Mouse (Mus musculus) stomach, embryonic 15.5 days (tissue): ENCODE data around the gene Gm17467. TPM values are rescaled to one million over a fixed set of nuclear protein-coding genes. Genes with fewer than 3 reads are reported as not detected.
"Not testable (repeated sequence)": the region's sequence is repeated elsewhere in the genome, so short reads cannot be mapped to it uniquely, and the experiment has no call there.

Experiments used
- ATAC-seq: fragments of 200-750 bp; cut with Nextera tagmentation; 2 replicates; pipeline ENCODE4 v1.8.0; 2017; ENCODE audit warnings: low read depth, moderate number of reproducible peaks, moderate TSS enrichment; ENCODE audit not compliant: insufficient read depth, low FRiP score
- H3K27ac ChIP-seq: fragments of 300-500 bp; sonication (generic); 2 replicates; pipeline ENCODE4 v1.5.1; 2015; ENCODE audit warnings: mild to moderate bottlenecking, inconsistent platforms
- H3K27me3 ChIP-seq: fragments of 300-500 bp; sonication (generic); replicated peaks from 2 replicates; pipeline ENCODE4 v1.6.1; 2015; ENCODE audit warnings: inconsistent platforms
- H3K36me3 ChIP-seq: fragments of 300-500 bp; sonication (generic); 2 replicates; pipeline ENCODE4 v1.6.1; 2015; ENCODE audit warnings: inconsistent platforms
- H3K4me1 ChIP-seq: fragments of 300-500 bp; sonication (generic); 2 replicates; pipeline ENCODE4 v1.6.1; 2015; ENCODE audit warnings: inconsistent platforms
- H3K4me2 ChIP-seq: fragments of 300-500 bp; sonication (generic); 2 replicates; pipeline ENCODE4 v1.6.1; 2015; ENCODE audit warnings: mild to moderate bottlenecking, inconsistent platforms
- H3K4me3 ChIP-seq: fragments of 300-500 bp; sonication (generic); replicated peaks from 2 replicates; pipeline ENCODE4 v1.5.1; 2015; ENCODE audit warnings: inconsistent platforms
- H3K9ac ChIP-seq: fragments of 300-500 bp; sonication (generic); 2 replicates; pipeline ENCODE4 v1.6.1; 2015; ENCODE audit warnings: inconsistent platforms
- H3K9me3 ChIP-seq: fragments of 300-500 bp; sonication (generic); 2 replicates; pipeline ENCODE4 v1.6.1; 2016; ENCODE audit warnings: inconsistent platforms
- WGBS: fragments of 180-500 bp; shearing (Covaris S2); methylation state at CpG from one replicate; pipeline ENCODE4 v1.1.7; 2015; 5-methylcytosine and 5-hydroxymethylcytosine counted together
- polyA plus RNA-seq: library from polyadenylated mRNA; unstranded; fragments of >200 nt; fragmentation: Nextera tagmentation; extraction: Ambion mirVana; gene quantifications from 2 replicates; pipeline ENCODE4 v1.2.1, GENCODE M21; 2015

The Gm17467 gene
- polyA plus RNA-seq = not detected in 2 replicates

- H3K4me1 ChIP-seq, H3K9me3 ChIP-seq, H3K4me3 ChIP-seq, H3K27me3 ChIP-seq, H3K9ac ChIP-seq, H3K27ac ChIP-seq, ATAC-seq, H3K36me3 ChIP-seq, H3K4me2 ChIP-seq: not testable (repeated sequence)
- no CpG with 5 or more reads among the region's 3 CpGs for WGBS
These were observed at the start of gene Gm17467 for GRCm38 (mm10) chrX:123704691-123705090. Gm17467 (minus strand) TSS chrX:123704791.

Other genes with a start within 250 kb of the Gm17467 start
- gene Cldn34c2, start 123.1 kb downstream of the Gm17467 start, polyA plus RNA-seq = not detected in 2 replicates
- gene Cldn34c3, start 88.9 kb upstream of the Gm17467 start, polyA plus RNA-seq = not detected in 2 replicates